Mouse (Mus musculus) NIH3T3 (cell line): ENCODE data around the gene Selenoh.

Experiments
- DNase-seq: peaks from one replicate; pipeline ENCODE4 v3.0.0-alpha.2; 2012; ENCODE audit warnings: low read depth

Gene Selenoh

GRCm38 (mm10) chr2:84632001-84632400 lies 38.6 kb downstream of the Selenoh start:
- no peak for DNase-seq

DNA sequence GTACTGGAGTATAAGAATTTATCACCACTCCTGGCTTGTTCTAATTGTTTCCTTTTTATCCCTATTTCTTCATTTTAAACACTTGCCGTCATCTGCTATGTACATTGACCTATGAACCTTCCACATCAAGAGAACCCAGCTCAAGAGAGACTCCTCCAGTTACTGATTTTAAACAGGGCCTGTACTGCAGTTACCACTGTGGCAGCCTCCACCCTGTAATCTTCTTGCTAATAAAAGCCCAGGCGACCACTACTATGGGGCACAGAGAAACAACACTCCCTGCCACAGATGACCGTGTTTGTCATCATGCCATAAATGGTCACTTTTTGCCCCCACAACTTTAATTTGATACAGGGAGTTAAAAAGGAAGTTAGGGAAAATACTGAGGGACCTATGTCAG lies 43.5 kb downstream of the Selenoh start:
- DNase-seq: no peak

DNA sequence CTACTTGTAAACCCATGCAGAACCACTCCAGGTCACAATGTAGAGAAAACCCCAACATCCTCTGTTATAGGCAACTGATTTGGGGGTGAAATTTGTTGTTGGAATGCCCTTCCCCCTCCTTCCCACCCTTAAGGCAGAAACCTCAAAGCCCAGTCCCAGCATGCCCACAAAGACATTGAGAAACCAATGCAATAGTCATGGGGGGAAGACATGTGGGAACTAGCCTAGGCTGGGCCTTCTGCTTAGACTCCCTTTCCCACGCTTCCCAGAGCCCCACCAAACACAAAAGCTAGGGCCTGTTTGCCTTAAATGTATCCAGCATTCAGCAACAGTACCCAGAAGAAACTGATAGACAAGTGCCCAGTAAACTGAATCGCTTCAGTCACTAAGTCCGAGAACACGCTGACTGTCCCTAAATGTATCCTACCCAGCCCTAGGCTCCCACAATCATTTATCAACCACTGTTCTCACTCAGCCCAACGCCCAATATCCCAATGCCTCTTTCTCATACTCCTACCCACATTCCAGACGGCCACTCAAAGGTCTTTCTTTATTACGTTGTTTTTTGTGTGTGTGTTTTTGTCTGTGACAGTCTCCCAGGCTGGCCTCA lies 44.1 kb downstream of the Selenoh start:
- no peak for DNase-seq

GRCm38 (mm10) chr2:84624201-84624600 lies 46.4 kb downstream of the Selenoh start:
- DNase-seq: no peak

GRCm38 (mm10) chr2:84623428-84624119 lies 47.0 kb downstream of the Selenoh start:
- DNase-seq: no peak

DNA sequence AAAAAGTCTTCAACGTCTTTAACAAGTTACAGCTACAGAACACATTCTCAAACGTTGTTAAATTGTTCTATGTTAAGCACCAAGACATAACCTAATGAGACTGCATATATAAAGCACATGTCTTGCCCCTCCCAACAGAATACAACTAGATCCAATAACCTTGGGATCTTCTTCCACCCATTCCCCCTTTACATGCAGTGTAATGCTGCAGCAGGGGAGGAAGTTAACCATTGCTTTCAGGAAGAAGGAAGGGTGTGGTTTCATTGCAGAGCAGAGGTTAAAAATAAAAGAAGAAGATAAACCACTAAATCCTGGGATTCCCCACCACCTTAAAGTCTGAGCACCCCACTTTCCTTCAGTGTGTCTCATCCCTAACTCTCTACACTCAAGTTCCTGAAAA lies 47.9 kb downstream of the Selenoh start:
- no peak for DNase-seq

DNA sequence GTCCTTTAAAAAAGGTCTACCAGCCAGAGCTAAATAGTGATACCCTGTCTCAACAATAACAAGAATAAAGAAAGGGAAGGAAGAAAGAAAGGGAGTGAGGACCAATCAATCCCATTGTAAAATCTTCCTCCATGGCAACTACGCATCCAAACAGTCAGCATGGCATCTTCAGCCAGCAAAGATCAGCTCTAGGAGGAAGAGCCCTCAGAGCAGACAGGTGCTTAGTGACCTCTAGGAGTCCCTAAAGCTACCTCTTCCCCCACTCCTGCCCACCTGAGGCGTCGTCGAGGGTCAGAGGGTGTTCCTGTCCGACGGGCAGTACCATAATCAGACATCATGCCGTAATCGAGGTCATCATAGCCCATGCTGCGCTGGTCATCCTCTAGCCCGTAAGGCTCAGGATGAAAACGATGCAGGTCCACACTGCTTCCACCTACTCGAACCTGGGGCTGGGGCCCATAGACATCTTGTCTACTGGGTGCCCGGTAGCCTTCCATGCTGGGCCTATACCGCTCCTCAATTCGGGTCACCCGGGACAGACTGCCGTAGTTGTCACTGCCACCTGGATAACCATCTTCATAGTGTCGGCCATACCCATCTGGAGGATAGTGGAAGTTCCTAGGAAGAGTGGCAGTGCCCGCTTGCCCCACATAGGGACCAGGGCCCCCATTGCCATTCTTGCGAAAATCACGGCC lies 50.8 kb downstream of the Selenoh start:
- DNase-seq: no peak
